Mouse (Mus musculus) layer of hippocampus, postnatal 14 days (tissue): ENCODE data around the gene Pbld2. TPM values are rescaled to one million over a fixed set of nuclear protein-coding genes. Genes with fewer than 3 reads are reported as not detected.

Source experiments
- total RNA-seq, 2 experiments: library from RNA; stranded (reverse); gene quantifications; 2 replicates each; pipeline ENCODE4 v1.2.3; 2021

Gene Pbld2
- total RNA-seq, 2 experiments from 2014 or later = 1.8 to 3.0 TPM

Other genes starting within 250 kb of the Pbld2 start
- 10 to 100 TPM; 64.6 to 68.3 TPM for gene Ccar1, start 232.0 kb upstream of the Pbld2 start, total RNA-seq
- 10 to 100 TPM; 49.3 to 51.1 TPM for gene Tet1, start 115.3 kb upstream of the Pbld2 start, total RNA-seq
- 10 to 100 TPM; 41.3 to 45.0 TPM for gene Slc25a16, start 103.7 kb upstream of the Pbld2 start, total RNA-seq
- gene Dna2, start 77.3 kb upstream of the Pbld2 start, total RNA-seq = 1 to 10 TPM; 1.8 to 2.1 TPM
- 10 to 100 TPM; 68.9 to 74.6 TPM for gene Rufy2, start 44.1 kb upstream of the Pbld2 start, total RNA-seq
- 10 to 100 TPM; 31.0 to 39.5 TPM for gene Hnrnph3, start 98 bp upstream of the Pbld2 start, total RNA-seq
- under 1 TPM; 0.21 to 0.48 TPM for gene Pbld1, start 35.8 kb downstream of the Pbld2 start, total RNA-seq
- 1 to 10 TPM; 1.3 to 2.7 TPM for gene Atoh7, start 75.3 kb downstream of the Pbld2 start, total RNA-seq
- gene Mypn, start 179.6 kb downstream of the Pbld2 start, total RNA-seq = 1 to 10 TPM; 3.0 to 3.2 TPM
- gene Herc4, start 219.5 kb downstream of the Pbld2 start, total RNA-seq = 10 to 100 TPM; 30.3 to 38.1 TPM